Comparison of ENCODE assay signal across 18 mouse cellular contexts in genomic region chr14:98862095-98862735, GRCm38 (mm10).
DNase-seq lines count a peak whose midpoint lies in the region; ATAC-seq and TF ChIP-seq lines count a peak whose summit lies in the region.
"Had no signal": no experiment of that assay in that cellular context is flagged by ENCODE, and none has a peak within 500 bp of the region (broad histone marks: within the 10 kb centered on the region; RNA-seq: fewer than 3 reads in every experiment).

No protein-coding gene starts in this region.

- no peak overlapping the region for H3K27ac ChIP-seq in forebrain, embryonic 11.5 days (ENCODE audit: low read depth, low read length)
- no peak overlapping the region for H3K27ac ChIP-seq in forebrain, embryonic 10.5 days
- peak overlapping the region; percentile 61; the same call in 1 of the 2 replicates for H3K27ac ChIP-seq in kidney, postnatal 0 days
- no peak overlapping the region for H3K27ac ChIP-seq in forebrain, embryonic 15.5 days (replicated peaks)
- H3K27ac ChIP-seq in midbrain, embryonic 13.5 days = no peak overlapping the region
- H3K27ac ChIP-seq: heart, embryonic 13.5 days; limb, embryonic 15.5 days; macrophage had no signal

- 42% methylated on average over 5 of the region's 5 CpGs for WGBS in forebrain, embryonic 11.5 days
- 59% methylated on average over 5 of the region's 5 CpGs for WGBS in forebrain, embryonic 10.5 days
- WGBS in kidney, postnatal 0 days = 37% methylated on average over 5 of the region's 5 CpGs
- WGBS in forebrain, embryonic 15.5 days = 33% methylated on average over 5 of the region's 5 CpGs
- 31% methylated on average over 5 of the region's 5 CpGs for WGBS in midbrain, embryonic 13.5 days

- no peaks in the 10 kb centered on the region for H3K27me3 ChIP-seq in forebrain, embryonic 11.5 days (ENCODE audit: control insufficient read depth, insufficient read depth, low read length)
- H3K27me3 ChIP-seq in forebrain, embryonic 10.5 days (ENCODE audit: poor library complexity, severe bottlenecking) = peaks cover 15% of the 10 kb centered on the region; the same call in 1 of the 2 replicates
- H3K27me3 ChIP-seq in kidney, postnatal 0 days (ENCODE audit: insufficient read depth, low read length) = no peaks in the 10 kb centered on the region
- 0 out of 2 replicates have a peak, but pooled peaks cover 2% of the 10 kb centered on the region for H3K27me3 ChIP-seq in forebrain, embryonic 15.5 days
- peaks cover 13% of the 10 kb centered on the region for H3K27me3 ChIP-seq in midbrain, embryonic 13.5 days
- H3K27me3 ChIP-seq: heart, embryonic 13.5 days; limb, embryonic 15.5 days; Patski had no signal

- DNase-seq in forebrain, embryonic 11.5 days (ENCODE audit: low spot score) = no peak
- DNase-seq in forebrain, embryonic 10.5 days (ENCODE audit: extremely low spot score, low spot score) = no peak
- peak; percentile 59 for DNase-seq in kidney, postnatal 0 days (ENCODE audit: low spot score)
- DNase-seq in kidney, adult 18-20 months = no peak
- no peak for DNase-seq in cerebellum, adult 8-10 months
- DNase-seq in B cell, adult 2 months = no peak
- DNase-seq: cerebellum, adult 11 months; kidney, adult 8-10 months; layer of hippocampus, adult 9-11 months; liver, postnatal 0 days; right cerebral cortex, postnatal 25 days had no signal

- ATAC-seq in forebrain, embryonic 11.5 days (replicated peaks; ENCODE audit: low FRiP score) = peak; percentile 71
- ATAC-seq in kidney, postnatal 0 days (replicated peaks; ENCODE audit: low FRiP score, low read depth) = no peak
- peak; percentile 67 for ATAC-seq in forebrain, embryonic 15.5 days (replicated peaks)
- ATAC-seq in midbrain, embryonic 13.5 days = peak; percentile 88
- ATAC-seq: liver, postnatal 0 days; Patski had no signal

- H3K4me1 ChIP-seq in forebrain, embryonic 11.5 days (replicated peaks; ENCODE audit: control insufficient read depth, insufficient read depth, low read length) = no peaks in the 10 kb centered on the region
- peaks cover 6% of the 10 kb centered on the region; the same call in 1 of the 2 replicates for H3K4me1 ChIP-seq in forebrain, embryonic 10.5 days
- H3K4me1 ChIP-seq in kidney, postnatal 0 days (replicated peaks; ENCODE audit: insufficient read depth, low read length) = 0 out of 2 replicates have a peak, but pooled peaks cover 7% of the 10 kb centered on the region
- no peaks in the 10 kb centered on the region for H3K4me1 ChIP-seq in forebrain, embryonic 15.5 days
- H3K4me1 ChIP-seq in midbrain, embryonic 13.5 days (replicated peaks) = peaks cover 7% of the 10 kb centered on the region; the same call in 1 of the 2 replicates
- H3K4me1 ChIP-seq: heart, embryonic 13.5 days had no signal

- H3K4me2 ChIP-seq in forebrain, embryonic 11.5 days (ENCODE audit: low read depth, low read length, severe bottlenecking) = no peak overlapping the region
- no peak overlapping the region for H3K4me2 ChIP-seq in kidney, postnatal 0 days (ENCODE audit: low read length)
- no peak overlapping the region for H3K4me2 ChIP-seq in forebrain, embryonic 15.5 days (replicated peaks)
- H3K4me2 ChIP-seq in midbrain, embryonic 13.5 days (replicated peaks) = no peak overlapping the region
- H3K4me2 ChIP-seq: heart, embryonic 13.5 days; limb, embryonic 15.5 days had no signal

- no peak overlapping the region for H3K4me3 ChIP-seq in forebrain, embryonic 11.5 days (ENCODE audit: low read depth, low read length)
- no peak overlapping the region for H3K4me3 ChIP-seq in forebrain, embryonic 10.5 days
- H3K4me3 ChIP-seq in kidney, postnatal 0 days (replicated peaks; ENCODE audit: low read depth, low read length) = no peak overlapping the region
- H3K4me3 ChIP-seq in forebrain, embryonic 15.5 days = no peak overlapping the region
- H3K4me3 ChIP-seq in midbrain, embryonic 13.5 days (replicated peaks) = no peak overlapping the region
- H3K4me3 ChIP-seq: heart, embryonic 13.5 days; limb, embryonic 15.5 days; myocyte had no signal

- H3K9me3 ChIP-seq in forebrain, embryonic 11.5 days (ENCODE audit: control insufficient read depth, low read length) = no peaks in the 10 kb centered on the region
- no peaks in the 10 kb centered on the region for H3K9me3 ChIP-seq in forebrain, embryonic 10.5 days
- H3K9me3 ChIP-seq in kidney, postnatal 0 days (replicated peaks; ENCODE audit: low read length) = no peaks in the 10 kb centered on the region
- H3K9me3 ChIP-seq in forebrain, embryonic 15.5 days = no peaks in the 10 kb centered on the region
- H3K9me3 ChIP-seq in midbrain, embryonic 13.5 days = no peaks in the 10 kb centered on the region
- H3K9me3 ChIP-seq: heart, embryonic 13.5 days; limb, embryonic 15.5 days had no signal

- H3K36me3 ChIP-seq in forebrain, embryonic 11.5 days (ENCODE audit: control insufficient read depth, insufficient read depth, low read length) = no peaks in the 10 kb centered on the region
- H3K36me3 ChIP-seq in forebrain, embryonic 10.5 days (replicated peaks) = no peaks in the 10 kb centered on the region
- no peaks in the 10 kb centered on the region for H3K36me3 ChIP-seq in kidney, postnatal 0 days (ENCODE audit: insufficient read depth, low read length)
- no peaks in the 10 kb centered on the region for H3K36me3 ChIP-seq in forebrain, embryonic 15.5 days
- no peaks in the 10 kb centered on the region for H3K36me3 ChIP-seq in midbrain, embryonic 13.5 days
- H3K36me3 ChIP-seq: heart, embryonic 13.5 days; limb, embryonic 15.5 days had no signal

- TF ChIP-seq CTCF in kidney, postnatal 0 days (IDR thresholded peaks at IDR 0.05; ENCODE audit: low read depth) = no peak

- H3K9ac ChIP-seq in forebrain, embryonic 11.5 days (ENCODE audit: low read length) = no peak overlapping the region
- H3K9ac ChIP-seq in kidney, postnatal 0 days (ENCODE audit: low read depth, low read length) = no peak overlapping the region
- no peak overlapping the region for H3K9ac ChIP-seq in forebrain, embryonic 15.5 days (replicated peaks)
- H3K9ac ChIP-seq in midbrain, embryonic 13.5 days (replicated peaks) = no peak overlapping the region
- H3K9ac ChIP-seq: heart, embryonic 13.5 days; limb, embryonic 15.5 days; liver, postnatal 0 days had no signal
